Mouse (Mus musculus): Measurements from ENCODE around the gene Rps6ka5. TPM values are rescaled to one million over a fixed set of nuclear protein-coding genes. Genes with fewer than 3 reads are reported as not detected.

Rps6ka5 gene
- total RNA-seq, 2 experiments from 2014 or later, result 23.6 to 27.0 TPM

GRCm38 (mm10) chr12:100504585-100504984 lies 222.2 kb downstream of the Rps6ka5 start:
- no peak for DNase-seq (ENCODE audit: low spot score in 2 of 2)

- no peak for DNase-seq (ENCODE audit: low spot score in 2 of 2)
These were observed 223.1 kb downstream of the Rps6ka5 start for GRCm38 (mm10) chr12:100503659-100504058.

GRCm38 (mm10) chr12:100502544-100502943 lies 224.2 kb downstream of the Rps6ka5 start:
- no peak for DNase-seq (ENCODE audit: low spot score in 2 of 2)

DNA sequence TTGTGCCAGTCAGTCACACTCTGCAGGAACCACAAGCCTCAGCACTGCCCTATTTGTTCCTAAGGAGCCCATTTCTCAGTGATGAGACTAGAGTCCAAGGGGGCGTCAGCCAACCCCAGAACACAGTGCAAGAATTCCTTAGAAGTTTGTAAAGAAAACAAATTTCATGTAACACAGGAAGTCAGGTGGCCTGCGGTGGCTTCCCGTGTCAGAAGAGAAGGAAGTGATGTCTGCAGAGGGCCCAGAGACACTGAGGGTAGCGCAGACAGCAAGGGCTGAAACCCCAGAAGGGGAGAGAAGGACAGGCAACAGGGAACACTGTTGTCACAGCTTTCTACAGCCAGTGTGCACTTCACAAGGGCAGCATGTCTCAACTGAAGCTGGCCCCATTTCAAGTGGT lies 225.5 kb downstream of the Rps6ka5 start:
- DNase-seq (ENCODE audit: low spot score in 2 of 2), result no peak

DNA sequence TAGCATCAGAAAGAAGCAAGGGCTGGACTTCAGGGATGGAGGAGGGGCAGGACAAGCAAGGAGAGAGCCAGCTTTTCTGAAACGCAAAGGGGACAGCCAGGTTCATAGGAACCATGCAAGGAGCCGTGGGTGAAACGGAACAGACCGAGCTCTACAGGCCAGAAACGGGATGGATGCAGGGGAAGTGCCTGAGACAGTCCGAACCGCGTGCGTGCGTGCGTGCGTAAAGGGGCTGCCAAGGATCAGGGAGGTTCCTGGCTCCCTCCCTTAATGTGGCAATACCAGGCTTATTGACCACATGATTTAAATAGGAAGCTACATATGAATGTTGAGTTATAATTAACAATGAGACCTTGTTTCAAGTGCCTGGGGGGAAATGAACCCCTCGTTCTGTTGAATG lies 227.3 kb downstream of the Rps6ka5 start:
- no peak for DNase-seq (ENCODE audit: low spot score in 2 of 2)

Other genes with a start within 250 kb of the Rps6ka5 start
- 100 to 1,000 TPM; 168 to 176 TPM for gene Ttc7b, start 206.2 kb downstream of the Rps6ka5 start, total RNA-seq (2021)
- 1 to 10 TPM; 6.2 to 8.6 TPM for gene Dglucy, start 52.1 kb upstream of the Rps6ka5 start, total RNA-seq (2021)
- gene Gpr68, start 181.2 kb upstream of the Rps6ka5 start, total RNA-seq (2021), result 10 to 100 TPM; 18.7 to 21.5 TPM

Data from layer of hippocampus, adult 18-20 months (tissue).